Mouse (Mus musculus): ENCODE data around the gene Dbx2.

DNA sequence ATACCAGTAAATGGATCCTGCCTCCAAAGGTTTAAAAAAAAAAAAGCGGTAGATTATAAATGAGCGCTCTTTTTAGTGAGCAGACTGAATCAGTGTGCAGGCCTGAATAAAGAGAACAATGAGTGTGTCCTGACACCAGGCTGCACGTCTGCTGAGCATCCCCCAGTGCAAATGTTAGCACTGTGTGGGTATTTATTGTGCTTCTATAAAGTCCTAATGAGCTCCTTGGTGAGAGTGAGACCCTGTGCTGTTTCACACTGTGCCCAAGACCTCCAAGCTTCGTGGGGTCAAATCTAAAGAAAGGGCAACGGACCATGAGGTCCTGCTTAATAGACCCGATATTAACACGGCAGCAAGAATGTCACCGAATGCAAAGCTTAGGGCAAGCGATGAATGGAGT lies 46.4 kb upstream of the Dbx2 start:
- TF ChIP-seq FLI1 (IDR thresholded peaks at IDR 0.05; ENCODE audit: low read length): no peak
- TF ChIP-seq GATA1 (IDR thresholded peaks at IDR 0.05; ENCODE audit: borderline replicate concordance, low read length): no peak

All from megakaryocyte, embryonic 14.5 days (primary cell).